Mouse (Mus musculus): Measurements from ENCODE around the gene Btf3.

DNA sequence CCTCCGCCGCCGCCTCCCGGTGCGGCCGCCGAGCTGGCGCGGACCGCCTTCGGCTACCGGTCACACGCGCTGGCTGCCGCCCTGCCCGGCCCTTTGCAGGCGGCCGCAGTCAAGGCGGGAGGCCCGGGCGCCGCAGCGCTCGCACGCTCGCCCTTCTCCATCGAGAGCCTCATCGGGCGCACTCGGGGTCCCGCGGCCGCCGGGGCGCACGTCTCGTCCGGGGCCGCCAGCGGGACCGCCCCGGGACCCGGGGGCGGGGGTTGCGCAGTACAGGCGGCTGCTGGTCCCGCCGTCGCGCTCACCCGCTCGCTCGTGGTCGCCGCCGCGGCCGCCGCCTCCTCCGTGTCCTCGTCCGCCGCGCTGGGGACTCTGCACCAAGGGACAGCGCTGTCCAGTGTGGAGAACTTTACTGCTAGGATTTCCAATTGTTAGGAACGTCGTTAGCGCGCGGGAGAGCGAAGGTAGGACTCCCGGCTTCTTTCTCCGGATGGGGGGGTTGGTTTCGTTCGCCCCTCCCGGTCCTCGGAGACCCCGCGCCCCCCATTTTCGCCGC is 38.8 kb upstream of the Btf3 start:
- TF ChIP-seq POLR2A (IDR thresholded peaks at IDR 0.05; ENCODE audit: extremely low read depth, insufficient read depth, low read length): no peak
- TF ChIP-seq CTCF (IDR thresholded peaks at IDR 0.05; ENCODE audit: extremely low read depth, insufficient read depth, low read length): no peak
